Mouse (Mus musculus) right cerebral cortex, postnatal 14 days (tissue): ENCODE results near the gene Ptma.
"Not testable (repeated sequence)": the region's sequence is repeated elsewhere in the genome, so short reads cannot be mapped to it uniquely, and the experiment has no call there.

ENCODE experiments used
- DNase-seq: peaks from one replicate; pipeline ENCODE4 v3.0.0; 2022

Ptma gene

DNA sequence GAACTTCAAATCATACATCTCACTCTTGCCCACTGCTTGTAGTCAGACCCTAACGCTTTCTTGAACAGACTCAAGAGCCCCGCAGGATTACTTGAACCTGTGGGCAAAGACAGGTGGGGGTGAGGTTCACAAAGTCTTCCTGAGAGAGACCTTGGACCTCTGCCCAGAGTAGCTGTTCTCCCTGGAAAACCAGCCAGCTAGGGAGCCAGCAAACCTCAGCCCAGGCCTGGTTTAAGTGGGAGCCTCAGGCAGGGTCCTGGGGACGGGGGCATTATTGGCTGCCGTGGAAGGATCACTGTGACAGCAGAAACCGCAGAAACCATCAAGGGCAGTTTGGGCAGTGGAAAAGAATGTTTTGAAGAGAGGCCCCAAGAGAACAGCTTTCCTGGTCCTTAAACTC lies 29.2 kb upstream of the Ptma start:
- no peak for DNase-seq

DNA sequence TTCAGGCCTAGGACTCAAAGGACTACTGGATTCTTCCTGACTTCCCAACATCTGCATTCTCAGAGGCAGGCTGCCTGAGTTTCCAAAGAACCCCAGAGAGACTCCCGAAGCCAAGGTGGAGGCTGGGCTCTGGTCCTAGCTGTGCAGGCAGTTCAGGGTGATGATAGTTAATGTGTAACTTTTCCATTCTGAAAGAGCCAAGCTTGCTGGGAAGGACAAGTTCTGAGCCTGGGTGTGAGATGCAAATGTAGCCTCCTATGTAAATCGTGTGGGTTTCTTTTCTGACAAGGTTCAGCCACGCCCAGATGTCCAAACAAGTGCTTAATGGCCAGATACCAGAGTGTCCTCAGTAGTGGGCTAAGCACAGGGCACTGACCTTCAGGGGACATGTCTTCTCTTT lies 28.5 kb upstream of the Ptma start:
- DNase-seq, result no peak

DNA sequence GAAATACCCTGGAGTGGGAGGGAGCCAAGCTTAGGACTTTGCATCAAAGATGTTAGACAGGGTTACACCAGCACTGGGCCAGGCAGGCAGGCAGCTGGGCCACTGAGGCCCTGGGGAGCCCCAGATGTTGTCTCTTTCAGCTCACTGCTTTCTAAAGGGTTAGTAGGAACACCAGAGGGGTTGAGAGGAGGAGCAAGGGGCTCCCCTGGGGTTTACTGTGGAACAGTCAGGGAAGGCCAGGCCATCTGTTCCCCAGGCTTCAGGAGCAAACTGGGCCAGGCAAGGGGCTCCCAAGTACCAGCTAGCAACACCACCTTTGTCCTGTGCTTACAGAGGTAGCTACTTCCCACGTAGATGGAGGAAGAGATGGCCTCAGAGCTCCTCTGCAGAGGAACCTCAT lies 27.9 kb upstream of the Ptma start:
- no peak for DNase-seq

DNA sequence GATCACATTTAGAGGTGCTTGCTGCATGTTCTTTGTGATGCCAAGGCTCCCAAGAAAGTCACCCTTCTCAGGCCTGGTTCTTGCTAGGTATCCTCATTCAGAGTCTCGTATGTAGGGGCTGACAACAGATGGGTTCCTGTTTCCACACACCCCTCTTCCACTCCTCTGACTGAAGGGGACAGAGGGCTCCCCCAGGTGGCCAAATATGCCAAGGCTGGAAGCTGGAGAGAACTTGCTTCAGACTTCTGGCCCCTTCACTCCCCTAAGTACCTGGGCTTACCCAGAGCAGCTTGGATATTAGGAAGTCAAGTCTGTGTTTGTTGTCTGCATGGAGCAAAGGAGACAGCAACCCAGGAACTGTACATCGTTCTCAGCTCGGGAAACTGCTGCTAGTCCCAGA lies 26.6 kb upstream of the Ptma start:
- DNase-seq, result peak; percentile 79

DNA sequence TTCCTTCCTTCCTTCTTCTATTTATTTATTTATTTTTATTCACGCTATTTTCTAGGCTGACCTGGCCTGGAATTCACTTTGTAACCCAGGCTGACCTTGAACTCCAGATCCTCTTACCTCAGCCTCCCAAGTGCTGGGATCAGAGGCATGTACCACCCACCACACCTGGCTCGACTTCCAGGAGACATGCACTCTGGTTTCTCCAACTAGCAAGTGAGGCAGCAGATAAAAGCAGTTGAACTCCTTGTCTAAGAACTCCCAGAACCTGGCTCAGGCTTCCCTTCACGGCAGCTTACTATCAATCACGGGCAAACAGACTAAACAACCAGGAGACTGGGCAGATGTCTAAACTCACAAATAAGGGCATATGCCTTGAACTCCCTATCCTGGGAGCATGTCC lies 25.8 kb upstream of the Ptma start:
- no peak for DNase-seq

DNA sequence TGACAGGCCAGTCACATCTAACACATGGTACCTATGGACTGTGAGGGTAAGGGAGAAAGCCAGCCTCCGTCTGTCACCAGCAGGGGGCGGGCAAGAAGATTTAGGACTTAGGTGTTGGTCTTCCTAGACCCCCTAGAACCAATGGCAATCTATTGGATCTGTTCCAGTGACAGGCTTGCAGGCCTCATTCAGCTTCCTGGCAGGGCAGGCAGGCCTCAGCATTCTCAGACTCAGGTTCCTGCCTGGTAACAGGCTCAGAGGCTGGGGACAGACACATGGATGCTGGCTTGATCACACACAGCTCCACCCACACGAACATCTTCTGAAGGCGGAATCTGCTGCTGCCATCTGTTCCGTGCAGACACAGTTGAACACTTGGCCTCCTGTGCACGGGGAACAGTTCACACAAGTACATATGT lies 25.4 kb upstream of the Ptma start:
- peak; percentile 62 for DNase-seq

DNA sequence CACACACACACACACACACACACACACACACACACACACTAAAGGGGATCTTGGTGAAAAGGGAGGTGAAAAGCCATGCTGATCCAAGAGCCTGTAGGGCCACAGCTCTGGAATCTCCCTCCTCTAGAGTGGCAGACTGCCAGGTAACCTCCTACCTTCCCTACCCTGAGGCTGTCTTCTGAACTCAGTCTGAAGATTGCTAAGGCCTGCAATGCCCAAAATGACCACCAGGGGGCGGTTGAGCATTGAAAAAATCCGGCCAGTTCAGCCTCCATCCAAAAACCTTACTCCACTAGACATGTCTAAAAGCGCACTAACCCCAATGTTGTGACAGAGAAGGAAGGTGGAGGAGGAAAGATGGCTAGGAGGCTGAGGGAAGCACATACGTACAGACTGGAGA lies 25.0 kb upstream of the Ptma start:
- peak; percentile 86 for DNase-seq

DNA sequence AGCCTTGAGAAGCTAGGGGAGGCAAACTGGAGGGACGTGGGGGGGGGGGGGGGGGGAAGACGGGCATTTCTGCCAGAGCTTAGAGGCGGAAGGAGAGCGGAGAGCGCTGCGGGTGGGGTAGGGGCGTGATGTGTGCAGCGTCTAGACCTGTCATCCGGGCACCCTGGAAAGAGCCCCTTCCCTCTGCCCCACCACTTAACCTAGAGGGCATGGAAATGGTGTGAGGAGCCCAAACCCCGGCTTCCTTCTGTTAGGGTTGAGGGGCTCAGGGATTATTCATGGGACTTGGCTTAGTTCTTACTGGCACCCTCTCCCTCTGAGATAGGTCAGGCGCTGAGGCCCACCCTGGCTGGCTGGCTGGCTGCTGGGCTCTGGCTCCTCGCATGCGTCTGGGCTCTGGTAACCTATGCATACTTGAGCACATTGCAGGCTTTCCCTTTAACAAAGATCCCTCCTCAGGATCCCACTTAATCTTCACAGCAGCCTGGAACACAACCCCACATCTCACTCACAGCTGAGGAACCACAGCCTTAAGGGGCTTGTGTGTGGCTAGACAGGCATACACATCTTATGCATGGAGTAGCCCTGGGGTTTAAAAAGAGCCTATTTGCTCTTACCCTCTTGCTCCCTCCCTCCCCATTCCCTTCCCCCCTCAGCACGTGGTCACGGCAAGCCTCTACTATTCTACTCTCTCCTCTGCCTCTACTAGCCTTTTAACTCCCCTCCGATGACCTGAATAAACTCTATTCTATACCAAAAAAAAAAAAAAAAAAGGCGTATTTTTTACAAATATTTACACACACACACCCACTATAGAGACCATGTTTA lies 24.1 kb upstream of the Ptma start:
- no peak for DNase-seq

DNA sequence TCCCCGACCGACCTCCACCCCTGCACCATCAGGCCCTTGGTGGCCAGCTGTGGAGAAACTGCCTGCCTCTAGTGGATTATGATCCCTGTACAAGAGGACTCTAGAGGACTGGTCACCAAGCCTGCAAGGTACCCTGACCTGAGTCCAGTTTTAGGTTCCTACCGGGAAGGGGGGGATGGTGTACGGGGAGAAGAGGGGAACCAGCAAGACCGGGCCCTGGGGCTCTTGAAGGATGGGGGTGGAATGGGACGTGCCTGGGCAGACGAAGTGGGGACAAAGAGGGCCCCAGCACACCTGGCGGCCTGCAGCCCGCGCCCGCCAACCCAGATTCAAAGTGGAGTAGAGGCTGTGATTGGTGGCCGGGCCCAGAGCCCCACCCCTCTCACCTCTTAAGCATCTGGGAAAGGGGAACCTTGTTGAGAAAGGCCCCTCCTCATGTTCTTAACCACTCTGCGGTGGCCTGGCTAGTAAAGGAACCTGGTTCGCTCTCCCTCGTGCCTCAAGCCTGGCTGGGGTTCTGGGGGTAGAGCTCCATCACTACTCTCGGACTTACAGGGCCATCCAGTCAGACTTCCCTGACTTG lies 23.3 kb upstream of the Ptma start:
- DNase-seq, result no peak

DNA sequence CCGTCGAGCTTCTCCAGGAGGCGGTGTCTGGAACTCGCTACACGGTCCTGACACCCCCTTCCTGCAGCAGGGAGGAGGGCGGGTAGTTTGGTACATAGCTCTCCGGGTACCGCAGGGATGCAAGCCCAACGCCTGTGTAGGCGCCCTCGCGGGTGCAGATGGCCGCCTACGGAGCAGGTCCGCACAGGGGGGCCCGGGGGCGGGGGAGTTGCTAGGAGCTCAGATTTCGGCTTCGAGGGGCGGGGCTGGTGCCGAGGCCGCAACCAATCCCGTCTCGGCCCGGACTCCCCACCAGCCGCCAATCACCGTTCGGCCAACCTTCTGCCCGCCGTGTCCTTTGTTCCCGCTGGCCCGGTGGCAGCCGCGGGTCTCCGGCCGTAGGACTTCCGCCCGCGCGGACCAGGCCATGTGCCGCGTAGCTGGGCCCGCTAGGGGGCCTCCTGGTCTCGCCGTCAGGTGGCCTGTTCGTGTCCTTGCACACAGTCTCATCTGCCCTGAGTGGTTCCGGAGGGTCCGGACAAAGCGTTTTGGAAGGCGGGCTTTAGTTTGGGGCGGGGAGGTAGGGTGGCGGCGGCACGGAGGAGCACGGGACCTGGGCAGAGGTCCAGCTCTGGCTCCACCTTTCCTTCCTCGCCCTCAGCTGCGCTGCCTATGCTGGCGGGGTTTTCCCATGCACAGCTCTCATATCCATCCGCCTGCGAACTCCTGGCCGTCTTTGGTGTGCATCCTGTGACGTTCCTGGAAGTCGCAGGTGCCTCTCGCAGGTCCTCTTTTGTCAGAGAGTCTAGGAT lies 22.4 kb upstream of the Ptma start:
- peak; percentile 94 for DNase-seq

DNA sequence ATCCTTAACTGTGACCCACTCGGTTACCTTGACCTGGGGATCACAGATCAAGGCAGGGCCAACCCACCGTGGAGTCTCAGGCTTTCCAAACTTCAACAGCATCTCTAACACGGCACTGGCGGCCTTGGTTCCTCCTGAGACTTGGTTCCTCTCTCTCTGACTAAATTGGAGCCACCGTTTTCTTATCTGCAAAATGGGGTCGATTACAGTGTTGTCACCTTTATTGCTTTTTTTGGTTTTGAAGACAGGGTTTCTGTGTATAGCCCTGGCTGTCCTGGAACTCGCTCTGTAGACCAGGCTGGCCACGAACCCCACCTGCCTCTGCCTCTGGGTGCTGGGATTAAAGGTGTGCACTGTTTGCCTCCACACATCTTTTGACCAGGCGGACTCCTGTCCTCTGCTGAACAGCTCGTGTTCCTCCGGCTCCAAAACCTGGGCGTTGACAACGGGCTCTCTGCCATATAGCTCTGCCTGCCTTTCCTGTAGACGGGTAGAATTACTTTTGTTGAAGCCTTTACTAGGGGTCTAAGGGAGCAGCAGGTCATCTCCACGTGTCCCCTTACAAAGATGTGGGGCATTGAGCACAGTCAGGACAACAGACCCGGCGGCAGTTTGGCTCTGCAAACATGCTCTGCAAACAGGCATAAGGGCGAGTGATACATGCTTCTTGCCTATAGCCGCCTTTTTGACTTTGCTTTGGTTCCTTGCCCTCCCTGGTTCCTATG lies 21.7 kb upstream of the Ptma start:
- no peak for DNase-seq

DNA sequence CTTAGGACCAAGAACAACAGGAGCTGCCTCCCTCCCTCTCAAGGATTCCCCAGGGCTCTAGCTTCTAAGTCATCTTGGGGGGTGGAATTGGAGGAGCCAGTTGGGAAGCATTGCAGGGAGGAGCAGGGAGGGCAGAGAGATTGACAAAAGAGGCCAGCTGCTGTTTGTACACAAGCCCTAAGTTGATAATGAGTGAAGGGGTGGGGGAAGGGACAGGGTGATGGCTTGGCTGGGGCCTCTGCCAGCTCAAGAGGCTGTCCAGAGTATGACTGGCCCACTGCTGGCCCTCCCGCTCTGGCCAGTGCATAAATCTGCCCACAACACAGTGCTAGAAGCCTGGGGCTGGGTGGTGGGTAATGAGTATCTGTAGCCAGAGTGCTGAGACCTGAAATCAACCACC lies 21.1 kb upstream of the Ptma start:
- no peak for DNase-seq

DNA sequence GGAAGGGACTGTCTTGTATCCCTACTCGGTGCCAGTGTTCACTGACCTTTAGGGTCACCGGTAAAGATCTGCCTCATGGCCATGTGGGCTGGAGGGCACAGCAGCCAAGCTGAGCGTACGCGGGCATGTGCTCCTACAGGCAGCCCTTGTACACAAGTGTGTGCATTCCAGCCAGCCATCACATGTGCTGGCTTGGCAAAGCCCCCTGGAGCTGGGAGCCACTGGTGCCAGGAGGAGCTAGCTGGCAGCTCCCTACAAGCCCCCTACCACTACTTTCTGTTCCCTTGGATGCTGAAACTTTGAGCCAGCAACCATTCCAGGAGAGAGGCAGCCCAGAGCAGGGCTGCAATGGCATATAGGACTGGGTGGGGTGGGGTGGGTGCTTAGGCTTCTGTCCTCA lies 20.1 kb upstream of the Ptma start:
- DNase-seq, result no peak

DNA sequence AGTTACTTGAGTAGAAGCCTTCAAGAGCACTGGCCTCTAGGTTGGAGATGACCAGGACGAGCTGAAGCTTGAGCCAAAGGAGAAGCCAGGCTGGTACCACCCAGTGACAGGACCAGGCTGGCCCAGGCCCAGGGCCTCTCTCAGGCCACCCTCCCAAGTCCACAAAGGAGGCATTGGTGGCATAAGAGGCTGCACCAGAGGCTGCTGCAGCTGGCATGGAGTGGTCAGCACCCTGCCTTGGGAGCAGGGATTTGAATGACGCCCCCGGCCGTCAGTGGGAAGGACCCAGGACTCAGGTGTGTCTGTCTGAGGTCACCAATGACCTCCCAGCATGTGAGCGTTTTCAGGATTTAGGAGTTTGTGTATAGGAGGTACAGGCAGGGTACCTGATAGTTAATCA lies 18.7 kb upstream of the Ptma start:
- no peak for DNase-seq

DNA sequence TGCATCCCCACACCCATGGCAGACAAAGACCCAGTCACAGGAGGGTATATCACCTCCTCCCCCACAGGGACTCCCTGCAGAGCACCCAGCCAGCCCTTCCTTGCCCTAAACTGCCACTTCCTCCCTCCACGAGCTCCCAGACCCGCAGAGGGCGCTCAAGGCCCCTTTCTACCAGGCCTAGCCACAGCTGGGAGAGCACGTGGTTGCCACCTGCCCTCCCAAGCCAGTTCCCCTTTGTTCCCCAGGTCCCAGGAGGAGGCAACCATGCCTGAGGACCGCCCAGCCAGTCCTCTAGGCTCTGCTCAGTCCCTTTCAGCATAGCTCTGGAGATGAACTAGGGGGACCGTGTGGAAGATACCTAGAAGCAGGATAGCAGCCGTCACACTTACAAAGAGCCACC lies 17.1 kb upstream of the Ptma start:
- peak; percentile 86 for DNase-seq

DNA sequence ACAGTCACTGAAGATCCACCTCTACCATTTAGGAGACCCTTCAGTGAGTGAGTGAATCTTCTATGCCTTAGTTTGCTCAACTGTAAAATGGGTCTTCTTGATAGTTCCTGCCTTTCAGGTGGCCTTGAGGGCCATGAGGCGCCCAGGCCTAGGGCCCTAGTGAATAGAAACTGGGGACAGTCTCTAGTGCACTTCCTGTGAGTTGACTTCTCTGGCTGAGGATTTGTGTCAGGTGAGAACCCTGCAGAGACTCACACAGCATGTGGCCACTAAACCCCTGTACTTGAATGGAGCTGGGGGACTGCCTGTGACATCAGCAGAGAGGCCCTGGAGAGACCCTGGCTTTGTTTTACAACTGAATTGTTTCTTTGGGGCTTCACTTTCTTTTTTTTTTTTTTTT lies 16.3 kb upstream of the Ptma start:
- no peak for DNase-seq

DNA sequence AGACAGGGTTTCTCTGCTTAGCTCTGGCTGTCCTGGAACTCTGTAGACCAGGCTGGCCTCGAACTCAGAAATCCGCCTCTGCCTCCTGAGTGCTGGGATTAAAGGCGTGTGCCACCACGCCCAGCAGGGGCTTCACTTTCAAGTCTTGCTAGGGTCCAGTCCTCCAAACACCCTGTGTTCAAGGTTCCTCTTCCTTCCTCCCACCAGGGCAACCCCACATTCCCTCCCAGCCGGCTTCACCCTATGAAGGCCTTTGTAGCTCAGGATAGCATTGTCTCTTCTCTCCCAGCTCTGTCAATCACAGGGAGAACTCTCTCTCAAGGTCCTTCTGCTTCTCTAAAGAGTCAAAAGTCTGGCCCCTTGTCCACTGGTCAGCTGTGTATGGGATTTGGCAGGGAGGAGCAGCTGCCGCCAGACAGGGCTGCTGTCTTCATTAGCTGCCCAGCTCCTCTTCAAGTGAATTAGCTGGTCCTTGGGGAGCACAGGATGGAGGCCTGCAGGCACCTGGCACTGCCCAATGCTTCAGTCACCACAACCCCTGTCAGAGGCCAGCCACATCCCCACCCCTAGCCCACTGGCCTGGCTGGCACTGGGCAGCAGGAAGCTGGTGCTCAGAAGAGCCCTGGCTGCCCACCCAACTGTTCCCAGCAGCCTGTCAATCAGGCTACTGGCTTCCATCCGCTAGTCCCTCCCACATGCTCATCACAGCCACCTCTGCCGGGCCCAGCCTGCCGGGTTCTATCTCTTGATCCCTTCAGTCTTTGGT lies 15.7 kb upstream of the Ptma start:
- no peak for DNase-seq

DNA sequence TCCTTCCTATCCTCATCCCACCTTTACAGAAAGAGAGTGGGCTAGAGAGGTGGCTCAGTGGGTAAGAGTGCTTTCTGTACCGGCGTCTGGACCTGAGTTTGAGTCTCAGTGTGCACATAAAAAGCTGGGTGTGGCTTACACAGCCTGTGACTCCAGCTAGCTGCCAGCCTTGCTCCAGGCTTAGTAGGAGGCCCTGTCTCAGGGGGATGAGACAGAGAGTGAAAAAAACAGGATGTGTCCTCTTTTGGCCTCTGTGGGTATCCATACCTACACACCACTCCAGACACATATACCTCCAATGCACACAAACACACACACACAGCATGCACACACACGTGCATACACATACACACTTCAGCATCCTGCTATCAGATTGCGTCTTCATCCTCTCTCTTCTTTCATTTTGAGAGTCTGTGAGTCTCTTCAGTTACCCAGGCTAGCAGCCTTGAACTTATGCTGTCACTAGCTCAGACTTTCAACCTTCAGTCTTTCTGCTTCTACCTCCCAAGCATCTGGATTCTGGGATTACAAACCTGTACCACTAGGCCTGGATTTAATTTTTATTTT lies 14.3 kb upstream of the Ptma start:
- DNase-seq, result no peak

DNA sequence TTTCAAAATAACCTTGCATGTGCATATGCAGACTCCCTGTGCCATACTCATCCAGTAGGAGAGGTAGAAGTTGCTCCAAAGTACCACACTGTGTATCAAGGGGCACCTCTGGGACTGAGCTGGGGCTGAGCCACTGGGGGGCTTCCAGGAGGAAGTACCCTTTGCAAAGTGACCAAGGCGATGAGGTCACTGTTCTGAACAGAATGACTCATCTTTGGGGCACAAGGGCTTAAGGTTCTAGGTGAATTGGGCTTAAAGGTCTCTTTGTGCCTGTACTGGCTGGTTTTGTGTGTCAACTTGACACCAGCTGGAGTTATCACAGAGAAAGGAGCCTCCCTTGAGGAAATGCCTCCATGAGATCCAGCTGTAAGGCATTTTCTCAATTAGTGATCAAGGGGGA lies 13.5 kb upstream of the Ptma start:
- not testable (repeated sequence) for DNase-seq

DNA sequence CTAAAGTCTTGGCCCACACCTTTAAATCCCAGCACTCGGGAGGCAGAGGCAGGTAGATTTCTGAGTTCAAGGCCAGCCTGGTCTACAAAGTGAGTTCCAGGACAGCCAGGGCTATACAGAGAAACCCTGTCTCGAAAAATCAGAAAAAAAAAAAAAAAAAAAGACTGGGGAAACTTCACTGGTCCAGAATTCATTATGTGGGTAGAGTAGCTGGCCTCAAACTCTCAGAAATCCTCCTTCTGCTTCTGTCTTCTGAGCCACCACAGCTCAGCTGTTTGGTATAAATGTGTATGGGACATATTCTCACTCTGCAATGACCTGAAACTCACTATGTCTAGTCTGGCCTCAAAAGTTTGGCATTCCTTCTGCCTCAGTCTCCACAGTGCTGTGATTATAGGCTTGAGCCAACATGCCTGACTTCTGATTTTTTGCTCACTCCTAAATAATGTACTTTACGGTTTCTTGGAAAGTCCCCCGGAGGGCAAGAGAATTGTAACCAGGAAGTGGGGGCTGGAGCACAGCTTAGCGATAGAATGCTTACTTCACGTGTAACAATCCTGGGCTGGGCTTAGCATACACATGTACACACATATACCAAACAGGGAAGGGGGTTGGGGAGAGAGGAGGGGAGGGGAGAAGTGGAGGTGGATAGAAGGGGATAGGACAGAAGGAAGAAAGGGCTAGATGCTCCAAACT lies 10.7 kb upstream of the Ptma start:
- no peak for DNase-seq

DNA sequence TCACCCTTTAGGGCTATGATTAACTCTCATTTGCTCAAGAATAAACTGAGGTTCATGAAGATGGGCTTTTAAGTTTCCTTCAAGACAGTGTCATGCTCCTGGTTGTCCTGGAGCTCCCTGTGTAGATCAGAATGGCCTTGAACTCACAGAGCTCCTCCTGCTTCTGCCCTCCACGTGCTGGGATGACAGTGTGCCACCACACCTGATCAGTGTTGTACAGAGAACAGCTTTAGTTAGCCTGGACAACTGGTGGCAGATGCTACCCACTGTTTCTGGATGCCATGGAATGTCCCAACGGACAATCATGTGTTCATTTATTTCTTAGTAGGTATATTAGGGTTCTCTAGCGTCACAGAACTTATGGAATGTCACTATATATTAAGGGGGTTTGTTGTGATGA lies 9.4 kb upstream of the Ptma start:
- DNase-seq, result no peak

DNA sequence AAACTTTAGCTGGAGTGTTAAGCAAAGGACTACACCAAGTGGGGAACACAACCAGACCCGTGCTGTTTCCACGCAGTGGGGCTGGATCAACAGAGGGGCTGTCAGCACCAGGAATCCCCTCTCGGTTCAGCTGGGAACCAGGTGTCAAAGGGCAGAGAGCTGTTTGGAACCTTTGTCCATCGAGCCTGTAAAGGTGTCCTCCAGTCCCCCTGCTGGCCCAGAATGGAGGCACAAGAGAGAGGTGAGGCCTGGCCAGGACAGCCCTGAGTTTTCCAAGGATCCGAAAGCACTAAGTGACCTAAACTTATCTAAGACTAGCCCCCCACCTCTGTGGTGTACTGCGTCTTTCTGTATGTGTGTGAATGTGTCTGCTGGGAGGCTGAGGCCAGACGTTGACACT lies 6.2 kb upstream of the Ptma start:
- no peak for DNase-seq
